In genomic region chr9:73101536-73101935, GRCm38 (mm10) we compare ENCODE assay signal across 32 mouse cellular contexts. TPM values are rescaled to one million over a fixed set of nuclear protein-coding genes. Genes with fewer than 3 reads are reported as not detected.
"Had no signal": no experiment of that assay in that cellular context is flagged by ENCODE, and none has a peak within 500 bp of the region (broad histone marks: within the 10 kb centered on the region; RNA-seq: fewer than 3 reads in every experiment).

Gene Khdc3 (plus strand): TSS chr9:73101836.

- H3K36me3 ChIP-seq: heart, embryonic 13.5 days; heart, embryonic 15.5 days; hindbrain, embryonic 13.5 days; hindbrain, embryonic 15.5 days; intestine, embryonic 15.5 days; limb, embryonic 10.5 days; limb, embryonic 12.5 days; liver, embryonic 13.5 days; liver, embryonic 15.5 days had no signal

- H3K9me3 ChIP-seq: heart, embryonic 13.5 days; heart, embryonic 15.5 days; hindbrain, embryonic 13.5 days; hindbrain, embryonic 15.5 days; intestine, embryonic 15.5 days; limb, embryonic 10.5 days; limb, embryonic 12.5 days; liver, embryonic 13.5 days; liver, embryonic 15.5 days had no signal

- ATAC-seq: inflammation-experienced regulatory T-cells, adult 6 months; intestine, embryonic 15.5 days; intestine, postnatal 0 days had no signal

- DNase-seq: gastrocnemius, postnatal 14 days; gastrocnemius, postnatal 36 days; heart, adult 11 months; heart, adult 2 months; heart, postnatal 14 days; heart, postnatal 36 days; kidney, adult 18-20 months; kidney, adult 8-10 months; kidney, postnatal 25 days; kidney, postnatal 4 days; liver; liver, embryonic 13.5 days had no signal

- H3K27ac ChIP-seq: heart, adult 2 months; heart, embryonic 13.5 days; heart, embryonic 15.5 days; hindbrain, embryonic 13.5 days; hindbrain, embryonic 15.5 days; intestine, embryonic 15.5 days; kidney, postnatal 0 days; left cerebral cortex, adult 2 months; limb, embryonic 12.5 days; liver, embryonic 13.5 days; liver, embryonic 15.5 days had no signal

RNA-seq across cellular contexts. Expression of gene Khdc3, which starts in this region (rescaled TPM):
- total RNA-seq: gastrocnemius, adult 18-20 months; gastrocnemius, adult 8-10 months; gastrocnemius, postnatal 14 days; gastrocnemius, postnatal 36 days; heart, adult 2 months; heart, postnatal 36 days had no signal
- polyA plus RNA-seq: gonadal fat pad, adult 2 months; heart, adult 2 months; heart, embryonic 11.5 days; heart, embryonic 13.5 days; heart, embryonic 15.5 days; heart, postnatal 0 days; hindbrain, embryonic 11.5 days; hindbrain, embryonic 13.5 days; intestine, embryonic 15.5 days; kidney, embryonic 14.5 days; limb, embryonic 10.5 days; limb, embryonic 12.5 days; liver, embryonic 11.5 days had no signal
